Mouse (Mus musculus) gastrocnemius, adult 8-10 months (tissue): ENCODE results near the gene Fbxw2. TPM values are rescaled to one million over a fixed set of nuclear protein-coding genes. Genes with fewer than 3 reads are reported as not detected.
"Not testable (repeated sequence)": the region's sequence is repeated elsewhere in the genome, so short reads cannot be mapped to it uniquely, and the experiment has no call there.

Experiments
- DNase-seq, 2 experiments: peaks; one replicate each; pipeline ENCODE4 v3.0.0; 2022; ENCODE audit warnings: low spot score in 2 of 2
- total RNA-seq, 4 experiments: library from RNA; stranded (reverse); gene quantifications; 2 replicates each; pipeline ENCODE4 v1.2.4; 2022

The Fbxw2 gene
- total RNA-seq, 4 experiments from 2014 or later = 53.0 to 58.9 (median 56.3) TPM

GRCm38 (mm10) chr2:34812706-34813105 lies 13.4 kb downstream of the Fbxw2 start:
- DNase-seq = no peak

GRCm38 (mm10) chr2:34810775-34811174 lies 15.3 kb downstream of the Fbxw2 start:
- DNase-seq = no peak

- no peak for DNase-seq
Observed at GRCm38 (mm10) chr2:34809568-34809967, 16.5 kb downstream of the Fbxw2 start.

- no peak for DNase-seq
Observed at GRCm38 (mm10) chr2:34808057-34808456, 18.1 kb downstream of the Fbxw2 start.

- DNase-seq = no peak
Observed at GRCm38 (mm10) chr2:34805364-34805950, 20.7 kb downstream of the Fbxw2 start.

- DNase-seq = no peak
Observed at GRCm38 (mm10) chr2:34804815-34805214, 21.3 kb downstream of the Fbxw2 start.

- DNase-seq = no peak
Observed at GRCm38 (mm10) chr2:34804172-34804571, 21.9 kb downstream of the Fbxw2 start.

GRCm38 (mm10) chr2:34803746-34804145 lies 22.4 kb downstream of the Fbxw2 start:
- no peak for DNase-seq

- DNase-seq = peak in 1 of 2 experiments; percentile 18
Observed at GRCm38 (mm10) chr2:34802565-34803245, 23.4 kb downstream of the Fbxw2 start.

GRCm38 (mm10) chr2:34801516-34802482 lies 24.3 kb downstream of the Fbxw2 start:
- peak; percentile 94 to 97 for DNase-seq

- DNase-seq = no peak
Observed at GRCm38 (mm10) chr2:34800371-34800770, 25.7 kb downstream of the Fbxw2 start.

- DNase-seq = peak; percentile 70 to 77
Observed at GRCm38 (mm10) chr2:34799357-34800256, 26.5 kb downstream of the Fbxw2 start, which contains the start of gene Rabepk. TSS of gene Rabepk (minus strand) at chr2:34799912.

- DNase-seq = no peak
Observed at GRCm38 (mm10) chr2:34795426-34795825, 30.7 kb downstream of the Fbxw2 start.

- DNase-seq = no peak
Observed at GRCm38 (mm10) chr2:34794511-34794910, 31.6 kb downstream of the Fbxw2 start.

- DNase-seq = not testable (repeated sequence)
Observed at GRCm38 (mm10) chr2:34792543-34792942, 33.6 kb downstream of the Fbxw2 start.

- no peak for DNase-seq
Observed at GRCm38 (mm10) chr2:34790282-34790681, 35.8 kb downstream of the Fbxw2 start.

- no peak for DNase-seq
Observed at GRCm38 (mm10) chr2:34784085-34784484, 42.0 kb downstream of the Fbxw2 start.

GRCm38 (mm10) chr2:34783064-34784020 lies 42.8 kb downstream of the Fbxw2 start:
- no peak for DNase-seq

- DNase-seq = no peak
Observed at GRCm38 (mm10) chr2:34777237-34777868, 48.8 kb downstream of the Fbxw2 start.
